Mouse (Mus musculus) macrophage (primary cell): Measurements from ENCODE around the gene Rragb. TPM values are rescaled to one million over a fixed set of nuclear protein-coding genes. Genes with fewer than 3 reads are reported as not detected.
"Not testable (repeated sequence)": the region's sequence is repeated elsewhere in the genome, so short reads cannot be mapped to it uniquely, and the experiment has no call there.

Experiments
- H3K27ac ChIP-seq: fragments of 350-480 bp; formaldehyde crosslinking; 2 replicates; pipeline ENCODE4 v1.9.0; 2021
- H3K36me3 ChIP-seq: fragments of 350-480 bp; formaldehyde crosslinking; 2 replicates; pipeline ENCODE4 v1.9.0; 2021; ENCODE audit errors: inconsistent target
- H3K4me3 ChIP-seq: fragments of 350-480 bp; formaldehyde crosslinking; 2 replicates; pipeline ENCODE4 v1.9.0; 2021; ENCODE audit errors: inconsistent target
- H3K79me2 ChIP-seq: fragments of 350-480 bp; formaldehyde crosslinking; 2 replicates; pipeline ENCODE4 v1.9.0; 2021; ENCODE audit errors: inconsistent target
- WGBS: methylation state at CpG from one replicate; pipeline ENCODE4 v1.1.7; 2026; ENCODE audit warnings: inconsistent platforms; ENCODE audit not compliant: missing documents; 5-methylcytosine and 5-hydroxymethylcytosine counted together
- polyA plus RNA-seq: library from polyadenylated mRNA; stranded (reverse); fragments of 250-400 nt; gene quantifications from 3 replicates; pipeline ENCODE4 v1.2.4, GENCODE M21; 2018; ENCODE audit warnings: inconsistent platforms
- total RNA-seq, 78 experiments: library from RNA; depleted of rRNA; stranded (reverse); fragments of 250-400 nt; gene quantifications; 1 replicate in 9 of 78; 2 replicates in 24 of 78; 3 replicates in 43 of 78; 4 replicates in 2 of 78; pipeline ENCODE4 v1.2.4; 2018; ENCODE audit warnings: inconsistent platforms in 56 of 78

Gene Rragb
- 1 to 10 TPM in 17 of 26 experiments, under 1 TPM in 4, not detected in 5; 0.41 to 5.1 (median 1.3) TPM for total RNA-seq (2018; cell fraction: chromatin; rRNA removed)
- 1 to 10 TPM in 1 of 26 experiments, under 1 TPM in 25; 0.20 to 1.4 (median 0.62) TPM for total RNA-seq (2018; cell fraction: cytosol; rRNA removed)
- 1 to 10 TPM in 14 of 26 experiments, under 1 TPM in 10, not detected in 2; 0.37 to 3.2 (median 1.2) TPM for total RNA-seq (2018; cell fraction: nucleus; rRNA removed)
- 0.21 to 0.91 TPM (median 0.44 TPM) in 3 replicates for polyA plus RNA-seq

- H3K36me3 ChIP-seq = no peaks in the 10 kb centered on the region
- H3K79me2 ChIP-seq = no peaks in the 10 kb centered on the region
- H3K27ac ChIP-seq = no peak within 1 kb of the TSS
- WGBS = 22% methylated on average over 47 of the region's 47 CpGs
- H3K4me3 ChIP-seq = peak within 1 kb of the TSS; percentile 31
These were observed at the start of gene Rragb for GRCm38 (mm10) chrX:153139734-153140515. Gene Rragb, plus strand, starts transcription at chrX:153139981.

- 27% methylated on average over 2 of the region's 3 CpGs for WGBS
- Histone ChIP-seq H3K79me2 (no peaks in the 10 kb centered on the region), H3K4me3 (no peak within 1 kb of the TSS), H3K27ac (no peak within 1 kb of the TSS), H3K36me3 (no peaks in the 10 kb centered on the region)
These were observed 21.3 kb upstream of the Rragb start, which contains the start of gene Foxr2 for GRCm38 (mm10) chrX:153118486-153118885. Gene Foxr2, plus strand, starts transcription at chrX:153118786.

- no peak overlapping the region for H3K27ac ChIP-seq
- H3K79me2 ChIP-seq = no peaks in the 10 kb centered on the region
- H3K36me3 ChIP-seq = no peaks in the 10 kb centered on the region
- 48% methylated on average over 2 of the region's 2 CpGs for WGBS
- H3K4me3 ChIP-seq = no peak overlapping the region
These were observed 20.8 kb upstream of the Rragb start for GRCm38 (mm10) chrX:153119013-153119412.

- Histone ChIP-seq H3K36me3 (no peaks in the 10 kb centered on the region), H3K4me3 (no peak overlapping the region), H3K27ac (no peak overlapping the region), H3K79me2 (no peaks in the 10 kb centered on the region)
- WGBS = 87% methylated on average over 3 of the region's 3 CpGs
These were observed 2.9 kb downstream of the Rragb start for GRCm38 (mm10) chrX:153142656-153143055.

GRCm38 (mm10) chrX:153151766-153152165 lies 12.0 kb downstream of the Rragb start:
- H3K36me3 ChIP-seq = no peaks in the 10 kb centered on the region
- H3K4me3 ChIP-seq = no peak overlapping the region
- H3K27ac ChIP-seq = no peak overlapping the region
- no peaks in the 10 kb centered on the region for H3K79me2 ChIP-seq
- WGBS = 88% methylated on average over 1 of the region's 1 CpGs

- H3K79me2 ChIP-seq = no peaks in the 10 kb centered on the region
- WGBS = 65% methylated on average over 3 of the region's 3 CpGs
These were observed 15.5 kb downstream of the Rragb start for GRCm38 (mm10) chrX:153155322-153155721.

GRCm38 (mm10) chrX:153174786-153175185 lies 35.0 kb downstream of the Rragb start:
- 30% methylated on average over 1 of the region's 1 CpGs for WGBS
- no peaks in the 10 kb centered on the region for H3K36me3 ChIP-seq
- H3K27ac ChIP-seq = no peak overlapping the region
- no peak overlapping the region for H3K4me3 ChIP-seq
- H3K79me2 ChIP-seq = no peaks in the 10 kb centered on the region

More at GRCm38 (mm10) chrX:153155322-153155721, 15.5 kb downstream of the Rragb start:
- Histone ChIP-seq H3K4me3 (no peak overlapping the region), H3K27ac (no peak overlapping the region), H3K36me3 (no peaks in the 10 kb centered on the region)

GRCm38 (mm10) chrX:153182221-153182620 lies 42.4 kb downstream of the Rragb start:
- Histone ChIP-seq H3K27ac (no peak overlapping the region), H3K36me3 (no peaks in the 10 kb centered on the region), H3K4me3 (no peak overlapping the region), H3K79me2 (no peaks in the 10 kb centered on the region)
- WGBS = 96% methylated on average over 2 of the region's 2 CpGs

- not testable (repeated sequence) for H3K36me3 ChIP-seq, H3K79me2 ChIP-seq, H3K4me3 ChIP-seq, H3K27ac ChIP-seq
- 87% methylated on average over 2 of the region's 2 CpGs for WGBS
These were observed 59.4 kb downstream of the Rragb start for GRCm38 (mm10) chrX:153199185-153199584.

- 89% methylated on average over 1 of the region's 1 CpGs for WGBS
- Histone ChIP-seq H3K36me3 (no peaks in the 10 kb centered on the region), H3K4me3 (no peak overlapping the region), H3K27ac (no peak overlapping the region), H3K79me2 (no peaks in the 10 kb centered on the region)
These were observed 71.3 kb downstream of the Rragb start for GRCm38 (mm10) chrX:153211101-153211500.

Other genes starting within 250 kb of the Rragb start
- gene Usp51, start 133.5 kb upstream of the Rragb start, polyA plus RNA-seq = not detected in 3 replicates
- gene Mageh1, start 102.4 kb upstream of the Rragb start, polyA plus RNA-seq = 0.21 to 0.67 TPM (median 0.33 TPM) in 3 replicates
- not detected in 3 replicates for gene Foxr2, start 21.2 kb upstream of the Rragb start, polyA plus RNA-seq
- gene Klf8, start 97.5 kb downstream of the Rragb start, polyA plus RNA-seq = 0.36 to 0.67 TPM (median 0.53 TPM) in 3 replicates